Mouse (Mus musculus): Measurements from ENCODE around the gene Ddx1.

DNA sequence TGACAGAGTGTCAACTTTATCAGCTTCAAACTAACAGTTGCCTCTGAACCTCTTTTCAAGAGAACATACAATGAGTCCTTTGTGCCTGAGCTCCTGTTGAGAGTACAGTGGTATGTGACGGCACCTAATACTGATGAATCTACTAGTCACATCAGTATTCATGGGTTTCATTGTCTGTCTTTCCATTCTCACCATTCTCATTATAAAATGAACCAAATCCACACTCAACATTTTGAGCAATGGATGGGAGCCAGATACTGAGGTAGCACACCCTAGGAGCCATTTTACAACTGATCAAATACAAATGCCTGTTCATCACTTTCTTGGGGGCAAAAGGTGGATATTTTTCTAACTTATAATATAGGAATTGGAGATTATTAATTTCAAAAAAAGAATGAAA, 40.5 kb downstream of the Ddx1 start:
- no peak for TF ChIP-seq ZC3H11A (IDR thresholded peaks at IDR 0.05; ENCODE audit: borderline replicate concordance, low read depth, low read length)
- TF ChIP-seq ZNF384 (IDR thresholded peaks at IDR 0.05; ENCODE audit: low read depth, low read length): no peak
- TF ChIP-seq HCFC1 (IDR thresholded peaks at IDR 0.05; ENCODE audit: borderline replicate concordance, insufficient read depth, low read length): no peak
- no peak for TF ChIP-seq CHD2 (IDR thresholded peaks at IDR 0.05; ENCODE audit: low read depth, low read length)
- no peak for TF ChIP-seq MAFK (IDR thresholded peaks at IDR 0.05; ENCODE audit: insufficient read depth, low read depth, low read length)

Data from ES-E14 (cell line).